Comparison of ENCODE assay signal across 22 mouse cellular contexts in the genomic region with DNA sequence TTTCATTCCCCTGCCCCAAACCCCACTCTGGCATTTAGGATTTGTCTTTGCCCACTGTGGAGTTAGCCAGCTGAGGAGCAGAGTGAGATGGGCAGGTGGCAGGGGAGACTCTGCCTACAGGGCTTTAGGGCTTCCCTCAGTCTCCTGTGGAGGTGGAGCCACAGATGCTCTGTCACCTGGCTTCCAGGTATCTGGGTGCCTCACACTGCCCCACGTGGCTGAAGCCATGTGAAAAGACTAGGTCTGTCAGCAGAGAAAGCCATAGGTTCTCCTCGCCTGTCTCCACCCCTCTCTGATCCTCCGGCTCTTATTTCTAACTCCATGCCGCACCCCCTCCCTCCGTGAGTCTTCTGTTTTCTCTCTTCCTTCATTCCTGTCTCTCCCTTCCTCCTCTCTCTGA. TPM values are rescaled to one million over a fixed set of nuclear protein-coding genes. Genes with fewer than 3 reads are reported as not detected.
DNase-seq lines count a peak whose midpoint lies in the region; ATAC-seq and TF ChIP-seq lines count a peak whose summit lies in the region.
"Had no signal": no experiment of that assay in that cellular context is flagged by ENCODE, and none has a peak within 500 bp of the region (broad histone marks: within the 10 kb centered on the region; RNA-seq: fewer than 3 reads in every experiment).

No protein-coding gene starts in this region.

- no peaks in the 10 kb centered on the region for H3K9me3 ChIP-seq in limb, embryonic 14.5 days (ENCODE audit: control insufficient read depth, low read length)
- H3K9me3 ChIP-seq in limb, embryonic 10.5 days (replicated peaks): no peaks in the 10 kb centered on the region
- H3K9me3 ChIP-seq in intestine, postnatal 0 days (ENCODE audit: control insufficient read depth): no peaks in the 10 kb centered on the region
- H3K9me3 ChIP-seq in hindbrain, embryonic 16.5 days (ENCODE audit: control insufficient read depth, low read length): no peaks in the 10 kb centered on the region
- H3K9me3 ChIP-seq: embryonic facial prominence, embryonic 15.5 days; forebrain, embryonic 12.5 days; liver, embryonic 12.5 days; lung, embryonic 15.5 days; midbrain, embryonic 13.5 days had no signal

- peaks cover 4% of the 10 kb centered on the region; the same call in 1 of the 2 replicates for H3K4me1 ChIP-seq in limb, embryonic 14.5 days (ENCODE audit: control insufficient read depth, insufficient read depth, low read length)
- peaks cover 17% of the 10 kb centered on the region for H3K4me1 ChIP-seq in limb, embryonic 10.5 days
- no peaks in the 10 kb centered on the region for H3K4me1 ChIP-seq in intestine, postnatal 0 days (replicated peaks; ENCODE audit: control insufficient read depth, insufficient read depth, low read length)
- H3K4me1 ChIP-seq in hindbrain, embryonic 16.5 days (ENCODE audit: control insufficient read depth, insufficient read depth, low read depth, low read length): peaks cover 11% of the 10 kb centered on the region

- H3K27me3 ChIP-seq in limb, embryonic 14.5 days (ENCODE audit: control insufficient read depth, insufficient read depth, low read length): peaks cover 41% of the 10 kb centered on the region
- H3K27me3 ChIP-seq in limb, embryonic 10.5 days (ENCODE audit: low read depth, poor library complexity, severe bottlenecking): peaks cover 67% of the 10 kb centered on the region
- H3K27me3 ChIP-seq in intestine, postnatal 0 days (replicated peaks; ENCODE audit: control insufficient read depth, insufficient read depth, low read length): peaks cover 34% of the 10 kb centered on the region
- peaks cover 25% of the 10 kb centered on the region for H3K27me3 ChIP-seq in hindbrain, embryonic 16.5 days (replicated peaks; ENCODE audit: control insufficient read depth, insufficient read depth, low read length)

- no peak for ATAC-seq in limb, embryonic 14.5 days (ENCODE audit: low FRiP score, low read depth)
- ATAC-seq in intestine, postnatal 0 days: 0 out of 2 replicates have a peak, but pooled peaks have one; percentile 20
- no peak for ATAC-seq in hindbrain, embryonic 16.5 days
- ATAC-seq: liver, embryonic 12.5 days; midbrain, embryonic 13.5 days had no signal

- H3K27ac ChIP-seq in limb, embryonic 14.5 days (replicated peaks; ENCODE audit: low read depth, low read length): no peak overlapping the region
- no peak overlapping the region for H3K27ac ChIP-seq in limb, embryonic 10.5 days
- H3K27ac ChIP-seq in intestine, postnatal 0 days (ENCODE audit: low read depth, low read length): no peak overlapping the region
- H3K27ac ChIP-seq in hindbrain, embryonic 16.5 days (ENCODE audit: low read depth, low read length): no peak overlapping the region
- H3K27ac ChIP-seq: embryonic facial prominence, embryonic 15.5 days; forebrain, embryonic 12.5 days; hindbrain, embryonic 14.5 days; liver, embryonic 12.5 days; lung, embryonic 15.5 days; macrophage; midbrain, embryonic 13.5 days had no signal

- H3K4me2 ChIP-seq in limb, embryonic 14.5 days (replicated peaks; ENCODE audit: low read depth, low read length, severe bottlenecking): no peak overlapping the region
- H3K4me2 ChIP-seq in intestine, postnatal 0 days (replicated peaks; ENCODE audit: low read depth): no peak overlapping the region
- no peak overlapping the region for H3K4me2 ChIP-seq in hindbrain, embryonic 16.5 days (ENCODE audit: low read length)
- H3K4me2 ChIP-seq: embryonic facial prominence, embryonic 15.5 days; forebrain, embryonic 12.5 days; hindbrain, embryonic 14.5 days; liver, embryonic 12.5 days; lung, embryonic 15.5 days; midbrain, embryonic 13.5 days had no signal

- peak; percentile 53 for DNase-seq in cerebellum, adult 11-12 months
- no peak for DNase-seq in cerebellum, postnatal 36 days
- DNase-seq in limb, embryonic 14.5 days (ENCODE audit: low spot score): peak; percentile 9
- no peak for DNase-seq in limb, embryonic 10.5 days (ENCODE audit: low spot score)
- DNase-seq in cerebellum, adult 9-11 months: peak; percentile 39
- no peak for DNase-seq in left cerebral cortex, adult 11 months (ENCODE audit: low spot score)
- DNase-seq: gastrocnemius, postnatal 25 days; heart, postnatal 14 days; kidney, adult 2 months; kidney, postnatal 25 days; right cerebral cortex, adult 18-20 months; spleen, adult 18-20 months; thymus, postnatal 25 days had no signal

- WGBS in limb, embryonic 14.5 days: 10% methylated on average over 5 of the region's 5 CpGs
- 20% methylated on average over 5 of the region's 5 CpGs for WGBS in limb, embryonic 10.5 days
- WGBS in intestine, postnatal 0 days: 12% methylated on average over 5 of the region's 5 CpGs
- WGBS in hindbrain, embryonic 16.5 days: 13% methylated on average over 5 of the region's 5 CpGs

- H3K4me3 ChIP-seq in limb, embryonic 14.5 days (replicated peaks; ENCODE audit: low read length): no peak overlapping the region
- H3K4me3 ChIP-seq in limb, embryonic 10.5 days: no peak overlapping the region
- no peak overlapping the region for H3K4me3 ChIP-seq in intestine, postnatal 0 days (ENCODE audit: low read depth, low read length)
- H3K4me3 ChIP-seq in hindbrain, embryonic 16.5 days (ENCODE audit: low read length): no peak overlapping the region
- H3K4me3 ChIP-seq: embryonic facial prominence, embryonic 15.5 days; forebrain, embryonic 12.5 days; liver, embryonic 12.5 days; lung, embryonic 15.5 days; midbrain, embryonic 13.5 days had no signal

- no peaks in the 10 kb centered on the region for H3K36me3 ChIP-seq in limb, embryonic 14.5 days (ENCODE audit: control insufficient read depth, insufficient read depth, low read length)
- H3K36me3 ChIP-seq in limb, embryonic 10.5 days: no peaks in the 10 kb centered on the region
- no peaks in the 10 kb centered on the region for H3K36me3 ChIP-seq in intestine, postnatal 0 days (ENCODE audit: control insufficient read depth, insufficient read depth)
- no peaks in the 10 kb centered on the region for H3K36me3 ChIP-seq in hindbrain, embryonic 16.5 days (ENCODE audit: control insufficient read depth, insufficient read depth, low read length)
- H3K36me3 ChIP-seq: embryonic facial prominence, embryonic 15.5 days; forebrain, embryonic 12.5 days; liver, embryonic 12.5 days; lung, embryonic 15.5 days; midbrain, embryonic 13.5 days had no signal

- no peak overlapping the region for H3K9ac ChIP-seq in limb, embryonic 14.5 days (ENCODE audit: low read depth, low read length, severe bottlenecking)
- no peak overlapping the region for H3K9ac ChIP-seq in intestine, postnatal 0 days (ENCODE audit: low read depth, low read length)
- no peak overlapping the region for H3K9ac ChIP-seq in hindbrain, embryonic 16.5 days (ENCODE audit: low read depth, low read length)
- H3K9ac ChIP-seq: embryonic facial prominence, embryonic 15.5 days; forebrain, embryonic 12.5 days; hindbrain, embryonic 14.5 days; liver, embryonic 12.5 days; lung, embryonic 15.5 days; midbrain, embryonic 13.5 days had no signal

- peak; percentile 30 for TF ChIP-seq CTCF in intestine, postnatal 0 days (IDR thresholded peaks at IDR 0.05; ENCODE audit: low read depth)

- TF ChIP-seq POLR2A in limb, embryonic 14.5 days (IDR thresholded peaks at IDR 0.05; ENCODE audit: borderline replicate concordance, extremely low read depth, insufficient read depth, insufficient read length): no peak

RNA-seq across cellular contexts. Expression of gene Rasd2, which starts 2.2 kb away (rescaled TPM):
- polyA plus RNA-seq in limb, embryonic 14.5 days (2012; rRNA removed): 0.29 and 0.40 TPM in 2 replicates
- 0.07 and 0.08 TPM in 2 replicates for polyA plus RNA-seq in limb, embryonic 14.5 days (2014; fragmentation: Nextera tagmentation; extraction: Ambion mirVana)
- 0.05 and 0.35 TPM in 2 replicates for polyA plus RNA-seq in limb, embryonic 10.5 days (2016; fragmentation: Nextera tagmentation; extraction: Ambion mirVana)
- polyA plus RNA-seq in intestine, postnatal 0 days (2015; fragmentation: Nextera tagmentation; extraction: Ambion mirVana): 0.85 and 1.3 TPM in 2 replicates
- polyA plus RNA-seq in hindbrain, embryonic 16.5 days (2015; fragmentation: Nextera tagmentation; extraction: Ambion mirVana): 4.0 and 4.1 TPM in 2 replicates

Comparison
In these comparisons a context has a peak if more than half of its experiments do, and no peak if none do; other contexts are left out.
1. DNase-seq: peak in cerebellum, adult 11-12 months (single experiment), limb, embryonic 14.5 days (single experiment) and cerebellum, adult 9-11 months (single experiment); none in cerebellum, postnatal 36 days (0 of 2), limb, embryonic 10.5 days (single experiment) and left cerebral cortex, adult 11 months (single experiment).